Mouse (Mus musculus) liver, embryonic 14.5 days (tissue): Measurements from ENCODE around the gene Aldoc.

Source experiments
- CTCF ChIP-seq: IDR thresholded peaks from 2 replicates; pipeline ENCODE4 v1.5.1; 2016; ENCODE audit warnings: antibody characterized with exemption, low read depth, control low read depth
- EP300 ChIP-seq: IDR thresholded peaks from 2 replicates; pipeline ENCODE4 v1.6.1; 2016; ENCODE audit warnings: antibody characterized with exemption, low read depth

- no peak for TF ChIP-seq CTCF
- TF ChIP-seq EP300: no peak
These were observed 28.2 kb upstream of the Aldoc start for GRCm38 (mm10) chr11:78294585-78294984.
